Mouse (Mus musculus): ENCODE results near the gene Raver2.
"Not testable (repeated sequence)": the region's sequence is repeated elsewhere in the genome, so short reads cannot be mapped to it uniquely, and the experiment has no call there.

Gene Raver2

GRCm38 (mm10) chr4:101068786-101069153 lies at the start of gene Raver2:
TSS of gene Raver2 (plus strand) at chr4:101068983.
- peak; percentile 81 for DNase-seq (ENCODE audit: inconsistent ontology term)

- no peak for DNase-seq (ENCODE audit: inconsistent ontology term)
Observed at GRCm38 (mm10) chr4:101020596-101020995, 48.2 kb upstream of the Raver2 start, which contains the start of gene Gm10577. TSS of gene Gm10577 (minus strand) at chr4:101020696.

- peak; percentile 6 for DNase-seq (ENCODE audit: inconsistent ontology term)
Observed at GRCm38 (mm10) chr4:101026566-101026965, 42.2 kb upstream of the Raver2 start.

- peak; percentile 6 for DNase-seq (ENCODE audit: inconsistent ontology term)
Observed at GRCm38 (mm10) chr4:101026995-101027394, 41.8 kb upstream of the Raver2 start.

GRCm38 (mm10) chr4:101027852-101028411 lies 40.9 kb upstream of the Raver2 start:
- DNase-seq (ENCODE audit: inconsistent ontology term) = no peak

- DNase-seq (ENCODE audit: inconsistent ontology term) = no peak
Observed at GRCm38 (mm10) chr4:101033047-101033446, 35.7 kb upstream of the Raver2 start.

- DNase-seq (ENCODE audit: inconsistent ontology term) = no peak
Observed at GRCm38 (mm10) chr4:101035131-101035530, 33.7 kb upstream of the Raver2 start.

- no peak for DNase-seq (ENCODE audit: inconsistent ontology term)
Observed at GRCm38 (mm10) chr4:101037156-101037555, 31.6 kb upstream of the Raver2 start.

GRCm38 (mm10) chr4:101043691-101044090 lies 25.1 kb upstream of the Raver2 start:
- no peak for DNase-seq (ENCODE audit: inconsistent ontology term)

GRCm38 (mm10) chr4:101044149-101044548 lies 24.6 kb upstream of the Raver2 start:
- DNase-seq (ENCODE audit: inconsistent ontology term) = no peak

- no peak for DNase-seq (ENCODE audit: inconsistent ontology term)
Observed at GRCm38 (mm10) chr4:101046576-101046975, 22.2 kb upstream of the Raver2 start.

- DNase-seq (ENCODE audit: inconsistent ontology term) = peak; percentile 74
Observed at GRCm38 (mm10) chr4:101062146-101062545, 6.6 kb upstream of the Raver2 start.

- no peak for DNase-seq (ENCODE audit: inconsistent ontology term)
Observed at GRCm38 (mm10) chr4:101066401-101066800, 2.4 kb upstream of the Raver2 start.

- DNase-seq (ENCODE audit: inconsistent ontology term) = peak; percentile 48
Observed at GRCm38 (mm10) chr4:101069154-101069971, 580 bp downstream of the Raver2 start.

GRCm38 (mm10) chr4:101071570-101071969 lies 2.8 kb downstream of the Raver2 start:
- DNase-seq (ENCODE audit: inconsistent ontology term) = no peak

- DNase-seq (ENCODE audit: inconsistent ontology term) = no peak
Observed at GRCm38 (mm10) chr4:101076425-101076824, 7.6 kb downstream of the Raver2 start.

- no peak for DNase-seq (ENCODE audit: inconsistent ontology term)
Observed at GRCm38 (mm10) chr4:101080016-101080415, 11.2 kb downstream of the Raver2 start.

- peak; percentile 76 for DNase-seq (ENCODE audit: inconsistent ontology term)
Observed at GRCm38 (mm10) chr4:101082176-101082888, 13.5 kb downstream of the Raver2 start.

GRCm38 (mm10) chr4:101084863-101085262 lies 16.1 kb downstream of the Raver2 start:
- DNase-seq (ENCODE audit: inconsistent ontology term) = no peak

- DNase-seq (ENCODE audit: inconsistent ontology term) = no peak
Observed at GRCm38 (mm10) chr4:101086040-101086439, 17.3 kb downstream of the Raver2 start.

- DNase-seq (ENCODE audit: inconsistent ontology term) = no peak
Observed at GRCm38 (mm10) chr4:101087721-101088120, 18.9 kb downstream of the Raver2 start.

- DNase-seq (ENCODE audit: inconsistent ontology term) = not testable (repeated sequence)
Observed at GRCm38 (mm10) chr4:101090630-101091029, 21.8 kb downstream of the Raver2 start.

- no peak for DNase-seq (ENCODE audit: inconsistent ontology term)
Observed at GRCm38 (mm10) chr4:101093292-101093691, 24.5 kb downstream of the Raver2 start.
